ENCODE assay signal across 17 mouse cellular contexts in genomic region chr8:106333346-106333745, GRCm38 (mm10). TPM values are rescaled to one million over a fixed set of nuclear protein-coding genes. Genes with fewer than 3 reads are reported as not detected.
A peak's percentile ranks its signal among the peaks of the same experiment; 100 is the strongest.
DNase-seq lines count a peak whose midpoint lies in the region; ATAC-seq and TF ChIP-seq lines count a peak whose summit lies in the region.
"Had no signal": no experiment of that assay in that cellular context is flagged by ENCODE, and none has a peak within 500 bp of the region (broad histone marks: within the 10 kb centered on the region; RNA-seq: fewer than 3 reads in every experiment).

No protein-coding gene starts in this region.

- H3K9ac ChIP-seq in lung, postnatal 0 days (replicated peaks; ENCODE audit: low read depth), result no peak overlapping the region
- H3K9ac ChIP-seq: embryonic facial prominence, embryonic 13.5 days; heart, embryonic 13.5 days; intestine, embryonic 15.5 days; limb, embryonic 15.5 days had no signal

- no peaks in the 10 kb centered on the region for H3K4me1 ChIP-seq in lung, postnatal 0 days (ENCODE audit: insufficient read depth, low read depth, low read length)

- ATAC-seq in lung, postnatal 0 days, result no peak
- no peak for ATAC-seq in erythroblast, adult 5-6 weeks (replicated peaks; ENCODE audit: low FRiP score, poor library complexity, severe bottlenecking)
- ATAC-seq: intestine, embryonic 15.5 days had no signal

- no peak for TF ChIP-seq CTCF in lung, postnatal 0 days (IDR thresholded peaks at IDR 0.05)

- no peaks in the 10 kb centered on the region for H3K79me2 ChIP-seq in myocyte (ENCODE audit: control insufficient read depth, insufficient read depth)

- H3K27ac ChIP-seq in lung, postnatal 0 days (ENCODE audit: low read length), result no peak overlapping the region
- H3K27ac ChIP-seq: embryonic facial prominence, embryonic 13.5 days; heart, embryonic 13.5 days; intestine, embryonic 15.5 days; limb, embryonic 15.5 days had no signal

- H3K9me3 ChIP-seq in lung, postnatal 0 days (ENCODE audit: low read length), result no peaks in the 10 kb centered on the region
- H3K9me3 ChIP-seq: embryonic facial prominence, embryonic 13.5 days; heart, embryonic 13.5 days; intestine, embryonic 15.5 days; limb, embryonic 15.5 days had no signal

- peak; percentile 20 for DNase-seq in heart, postnatal 4 days
- no peak for DNase-seq in heart, postnatal 10 days
- DNase-seq in lung, postnatal 0 days (ENCODE audit: low spot score), result peak; percentile 6
- DNase-seq in lung, adult 18-20 months, result no peak
- DNase-seq in embryo, embryonic 10 days (ENCODE audit: low spot score), result peak; percentile 29
- DNase-seq in layer of hippocampus, adult 11-12 months (ENCODE audit: low spot score), result no peak
- DNase-seq: adrenal gland, postnatal 10 days; cerebellum, adult 8-10 months; lung, adult 2 months; spleen, adult 18-20 months had no signal

- no peak for TF ChIP-seq POLR2A in myocyte (IDR thresholded peaks at IDR 0.05; ENCODE audit: insufficient read length, low read depth)

- TF ChIP-seq EP300 in lung, postnatal 0 days (IDR thresholded peaks at IDR 0.05), result no peak

- no peak overlapping the region for H3K4me2 ChIP-seq in lung, postnatal 0 days (replicated peaks; ENCODE audit: low read depth, low read length)
- no peak overlapping the region for H3K4me2 ChIP-seq in myocyte (ENCODE audit: low read depth)
- H3K4me2 ChIP-seq: embryonic facial prominence, embryonic 13.5 days; heart, embryonic 13.5 days; intestine, embryonic 15.5 days; limb, embryonic 15.5 days had no signal

- H3ac ChIP-seq in myocyte (ENCODE audit: control insufficient read depth, insufficient read length), result no peak overlapping the region

- 31% methylated on average over 8 of the region's 8 CpGs for WGBS in lung, postnatal 0 days

- no peaks in the 10 kb centered on the region for H3K36me3 ChIP-seq in lung, postnatal 0 days (ENCODE audit: insufficient read depth, low read length)
- no peaks in the 10 kb centered on the region for H3K36me3 ChIP-seq in myocyte (ENCODE audit: control insufficient read depth, insufficient read depth)
- H3K36me3 ChIP-seq: embryonic facial prominence, embryonic 13.5 days; heart, embryonic 13.5 days; intestine, embryonic 15.5 days; limb, embryonic 15.5 days had no signal

- H3K4me3 ChIP-seq in lung, postnatal 0 days (ENCODE audit: low read depth, low read length), result no peak overlapping the region
- no peak overlapping the region for H3K4me3 ChIP-seq in myocyte
- H3K4me3 ChIP-seq: embryonic facial prominence, embryonic 13.5 days; heart, embryonic 13.5 days; intestine, embryonic 15.5 days; limb, embryonic 15.5 days had no signal

- intact Hi-C loops in heart, postnatal 10 days (cut with DNase I), result no loop called here

- H3K27me3 ChIP-seq in lung, postnatal 0 days (replicated peaks; ENCODE audit: insufficient read depth, low read length), result peaks cover 26% of the 10 kb centered on the region
- peaks cover 20% of the 10 kb centered on the region for H3K27me3 ChIP-seq in myocyte (ENCODE audit: control insufficient read depth, insufficient read depth, insufficient read length)

TF ChIP-seq in myocyte, 11 proteins besides CTCF, POLR2A, EP300 and RAD21:
- peak; percentile 26 for TF ChIP-seq REST (IDR thresholded peaks at IDR 0.05; ENCODE audit: insufficient read depth, insufficient read length)
- TF ChIP-seq MAX (IDR thresholded peaks at IDR 0.05; ENCODE audit: low read depth), result no peak
- no peak for TF ChIP-seq CEBPB (IDR thresholded peaks at IDR 0.05; ENCODE audit: insufficient read depth, poor library complexity, severe bottlenecking)

RNA-seq across cellular contexts. Expression of gene Smpd3, which starts 4.4 kb away (rescaled TPM):
- 1 to 10 TPM; 5.2 to 6.7 TPM for total RNA-seq in heart, postnatal 4 days (2021)
- total RNA-seq in heart, postnatal 10 days (2021), result 1 to 10 TPM; 4.8 to 5.0 TPM
- 1.5 and 1.7 TPM in 2 replicates for polyA plus RNA-seq in lung, postnatal 0 days (2015; fragmentation: Nextera tagmentation; extraction: Ambion mirVana)
- polyA plus RNA-seq in myocyte (2012; fragmentation: generic; extraction: Trizol), result 0.02 TPM
- total RNA-seq in erythroblast, adult 5-6 weeks (2015; ENCODE audit: low replicate concordance), result not detected in 2 replicates
- total RNA-seq in erythroblast, adult 5-6 weeks (2017; ENCODE audit: low replicate concordance), result 0.42 TPM in 1 of 2 replicates, not detected in the other
- total RNA-seq: megakaryocyte-erythroid progenitor cell, adult 5-6 weeks had no signal

Comparison
In these comparisons a context has a peak if more than half of its experiments do, and no peak if none do; other contexts are left out.
1. DNase-seq: peak in heart, postnatal 4 days (single experiment), lung, postnatal 0 days (single experiment) and embryo, embryonic 10 days (single experiment); none in heart, postnatal 10 days (0 of 2), lung, adult 18-20 months (0 of 2) and layer of hippocampus, adult 11-12 months (single experiment).
2. RNA of gene Smpd3, which starts 4.4 kb away (total RNA-seq): 5.2 to 6.7 TPM in heart, postnatal 4 days and 4.8 to 5.0 TPM in heart, postnatal 10 days; 0.42 TPM in erythroblast, adult 5-6 weeks; every median in the first group is over 4 times any median in the second.